23 mouse cellular contexts compared by ENCODE assay signal in genomic region chr7:83851569-83852380, GRCm38 (mm10). TPM values are rescaled to one million over a fixed set of nuclear protein-coding genes. Genes with fewer than 3 reads are reported as not detected.
DNase-seq lines count a peak whose midpoint lies in the region; ATAC-seq and TF ChIP-seq lines count a peak whose summit lies in the region.
"Had no signal": no experiment of that assay in that cellular context is flagged by ENCODE, and none has a peak within 500 bp of the region (broad histone marks: within the 10 kb centered on the region; RNA-seq: fewer than 3 reads in every experiment).

No protein-coding gene starts in this region.

- DNase-seq in forebrain, postnatal 0 days, result no peak
- DNase-seq in midbrain, embryonic 14.5 days, result no peak
- DNase-seq in layer of hippocampus, postnatal 10 days (ENCODE audit: low spot score in 2 of 2), result no peak
- DNase-seq in right cerebral cortex, postnatal 4 days, result no peak
- DNase-seq: adrenal gland, postnatal 25 days; cerebellum, adult 9-11 months; gastrocnemius, postnatal 36 days; heart, postnatal 36 days; kidney, adult 9 months; kidney, postnatal 36 days; lung, adult 18-20 months; lung, postnatal 10 days had no signal

- TF ChIP-seq CTCF in forebrain, postnatal 0 days (IDR thresholded peaks at IDR 0.05; ENCODE audit: low read depth), result no peak

- H3K27me3 ChIP-seq in forebrain, postnatal 0 days (ENCODE audit: insufficient read depth, low read length), result no peaks in the 10 kb centered on the region
- no peaks in the 10 kb centered on the region for H3K27me3 ChIP-seq in forebrain, embryonic 12.5 days
- H3K27me3 ChIP-seq in intestine, embryonic 16.5 days (replicated peaks; ENCODE audit: control insufficient read depth, insufficient read depth, low read length), result no peaks in the 10 kb centered on the region
- no peaks in the 10 kb centered on the region for H3K27me3 ChIP-seq in intestine, embryonic 15.5 days (replicated peaks)
- no peaks in the 10 kb centered on the region for H3K27me3 ChIP-seq in midbrain, embryonic 16.5 days (ENCODE audit: control insufficient read depth, insufficient read depth, low read depth, low read length)
- H3K27me3 ChIP-seq in midbrain, embryonic 14.5 days (ENCODE audit: control insufficient read depth, insufficient read depth, low read length), result no peaks in the 10 kb centered on the region

- no peak overlapping the region for H3K4me2 ChIP-seq in forebrain, postnatal 0 days (ENCODE audit: low read depth)
- no peak overlapping the region for H3K4me2 ChIP-seq in forebrain, embryonic 12.5 days
- H3K4me2 ChIP-seq in intestine, embryonic 16.5 days (ENCODE audit: low read depth, low read length), result no peak overlapping the region
- no peak overlapping the region for H3K4me2 ChIP-seq in intestine, embryonic 15.5 days (replicated peaks)
- H3K4me2 ChIP-seq in midbrain, embryonic 16.5 days (ENCODE audit: low read length), result no peak overlapping the region
- H3K4me2 ChIP-seq in midbrain, embryonic 14.5 days (ENCODE audit: low read length), result no peak overlapping the region

- no peak overlapping the region for H3K4me3 ChIP-seq in forebrain, postnatal 0 days (ENCODE audit: low read depth, low read length)
- no peak overlapping the region for H3K4me3 ChIP-seq in forebrain, embryonic 12.5 days (replicated peaks)
- H3K4me3 ChIP-seq in intestine, embryonic 16.5 days (ENCODE audit: low read length), result no peak overlapping the region
- H3K4me3 ChIP-seq in intestine, embryonic 15.5 days (replicated peaks), result no peak overlapping the region
- no peak overlapping the region for H3K4me3 ChIP-seq in midbrain, embryonic 16.5 days (ENCODE audit: low read depth, low read length)
- H3K4me3 ChIP-seq in midbrain, embryonic 14.5 days (replicated peaks; ENCODE audit: low read depth, low read length), result no peak overlapping the region

- no peaks in the 10 kb centered on the region for H3K9me3 ChIP-seq in forebrain, postnatal 0 days (ENCODE audit: low read length)
- H3K9me3 ChIP-seq in forebrain, embryonic 12.5 days, result no peaks in the 10 kb centered on the region
- no peaks in the 10 kb centered on the region for H3K9me3 ChIP-seq in intestine, embryonic 16.5 days (ENCODE audit: control insufficient read depth, low read length)
- H3K9me3 ChIP-seq in intestine, embryonic 15.5 days, result no peaks in the 10 kb centered on the region
- H3K9me3 ChIP-seq in midbrain, embryonic 16.5 days (replicated peaks; ENCODE audit: control insufficient read depth, low read length, poor library complexity, severe bottlenecking), result no peaks in the 10 kb centered on the region
- no peaks in the 10 kb centered on the region for H3K9me3 ChIP-seq in midbrain, embryonic 14.5 days (ENCODE audit: control insufficient read depth, low read length)

- H3K36me3 ChIP-seq in forebrain, postnatal 0 days (ENCODE audit: insufficient read depth), result no peaks in the 10 kb centered on the region
- H3K36me3 ChIP-seq in forebrain, embryonic 12.5 days (replicated peaks), result no peaks in the 10 kb centered on the region
- no peaks in the 10 kb centered on the region for H3K36me3 ChIP-seq in intestine, embryonic 16.5 days (ENCODE audit: control insufficient read depth, insufficient read depth, low read length)
- H3K36me3 ChIP-seq in intestine, embryonic 15.5 days, result no peaks in the 10 kb centered on the region
- no peaks in the 10 kb centered on the region for H3K36me3 ChIP-seq in midbrain, embryonic 16.5 days (ENCODE audit: control insufficient read depth, insufficient read depth, low read length)
- no peaks in the 10 kb centered on the region for H3K36me3 ChIP-seq in midbrain, embryonic 14.5 days (ENCODE audit: control insufficient read depth, insufficient read depth, low read length)

- WGBS in forebrain, postnatal 0 days, result 52% methylated on average over 5 of the region's 5 CpGs
- WGBS in forebrain, embryonic 12.5 days, result 55% methylated on average over 5 of the region's 5 CpGs
- WGBS in intestine, embryonic 16.5 days, result 53% methylated on average over 5 of the region's 5 CpGs
- 47% methylated on average over 5 of the region's 5 CpGs for WGBS in intestine, embryonic 15.5 days
- WGBS in midbrain, embryonic 16.5 days, result 51% methylated on average over 5 of the region's 5 CpGs
- WGBS in midbrain, embryonic 14.5 days, result 48% methylated on average over 5 of the region's 5 CpGs

- H3K4me1 ChIP-seq in forebrain, postnatal 0 days (ENCODE audit: insufficient read depth), result no peaks in the 10 kb centered on the region
- H3K4me1 ChIP-seq in forebrain, embryonic 12.5 days, result 0 out of 2 replicates have a peak, but pooled peaks cover 11% of the 10 kb centered on the region
- H3K4me1 ChIP-seq in intestine, embryonic 16.5 days (ENCODE audit: control insufficient read depth, insufficient read depth, low read length), result peaks cover 29% of the 10 kb centered on the region
- H3K4me1 ChIP-seq in intestine, embryonic 15.5 days (replicated peaks), result peaks cover 19% of the 10 kb centered on the region
- 0 out of 2 replicates have a peak, but pooled peaks cover 2% of the 10 kb centered on the region for H3K4me1 ChIP-seq in midbrain, embryonic 16.5 days (ENCODE audit: control insufficient read depth, insufficient read depth, low read length)
- H3K4me1 ChIP-seq in midbrain, embryonic 14.5 days (ENCODE audit: control insufficient read depth, insufficient read depth, low read length), result 0 out of 2 replicates have a peak, but pooled peaks cover 3% of the 10 kb centered on the region

- ATAC-seq in forebrain, postnatal 0 days, result peak; percentile 48
- ATAC-seq in forebrain, embryonic 12.5 days (ENCODE audit: low FRiP score), result no peak
- no peak for ATAC-seq in intestine, embryonic 16.5 days
- ATAC-seq in intestine, embryonic 15.5 days, result no peak
- ATAC-seq in midbrain, embryonic 16.5 days, result 0 out of 2 replicates have a peak, but pooled peaks have one; percentile 3
- ATAC-seq in midbrain, embryonic 14.5 days (ENCODE audit: low FRiP score, low TSS enrichment), result no peak

- no peak overlapping the region for H3K9ac ChIP-seq in forebrain, postnatal 0 days
- H3K9ac ChIP-seq in forebrain, embryonic 12.5 days, result no peak overlapping the region
- no peak overlapping the region for H3K9ac ChIP-seq in intestine, embryonic 16.5 days (ENCODE audit: low read depth, low read length)
- no peak overlapping the region for H3K9ac ChIP-seq in intestine, embryonic 15.5 days
- H3K9ac ChIP-seq in midbrain, embryonic 16.5 days (ENCODE audit: low read depth, low read length), result no peak overlapping the region
- H3K9ac ChIP-seq in midbrain, embryonic 14.5 days (replicated peaks; ENCODE audit: low read length), result no peak overlapping the region

- no peak overlapping the region for H3K27ac ChIP-seq in forebrain, postnatal 0 days (ENCODE audit: low read depth, low read length)
- H3K27ac ChIP-seq in forebrain, embryonic 12.5 days, result no peak overlapping the region
- H3K27ac ChIP-seq in intestine, embryonic 16.5 days (ENCODE audit: low read length), result peak overlapping the region; percentile 7; the same call in 1 of the 2 replicates
- H3K27ac ChIP-seq in intestine, embryonic 15.5 days, result no peak overlapping the region
- H3K27ac ChIP-seq in midbrain, embryonic 16.5 days (ENCODE audit: low read length), result no peak overlapping the region
- no peak overlapping the region for H3K27ac ChIP-seq in midbrain, embryonic 14.5 days (replicated peaks; ENCODE audit: low read depth, low read length)

RNA-seq across cellular contexts. Expression of gene Tlnrd1, which starts 32.3 kb away (rescaled TPM):
- 35.3 and 38.0 TPM in 2 replicates for total RNA-seq in forebrain, postnatal 0 days (2014; rRNA removed)
- 9.8 and 10.8 TPM in 2 replicates for polyA plus RNA-seq in forebrain, postnatal 0 days (2015; fragmentation: Nextera tagmentation; extraction: Ambion mirVana)
- 8.7 and 10.9 TPM in 2 replicates for polyA plus RNA-seq in forebrain, embryonic 12.5 days (2016; fragmentation: Nextera tagmentation; extraction: Ambion mirVana)
- 5.8 and 7.0 TPM in 2 replicates for polyA plus RNA-seq in intestine, embryonic 16.5 days (2015; fragmentation: Nextera tagmentation; extraction: Ambion mirVana)
- 13.6 and 13.7 TPM in 2 replicates for polyA plus RNA-seq in intestine, embryonic 15.5 days (2015; fragmentation: Nextera tagmentation; extraction: Ambion mirVana)
- polyA plus RNA-seq in midbrain, embryonic 16.5 days (2015; fragmentation: Nextera tagmentation; extraction: Ambion mirVana), result 7.1 and 7.6 TPM in 2 replicates
- 9.2 and 11.1 TPM in 2 replicates for polyA plus RNA-seq in midbrain, embryonic 14.5 days (2014; fragmentation: Nextera tagmentation; extraction: Ambion mirVana)
- total RNA-seq in layer of hippocampus, postnatal 10 days (2021), result 10 to 100 TPM; 16.8 to 18.1 TPM

RNA-seq across cellular contexts. Expression of gene Mesd, which starts 32.5 kb away (rescaled TPM):
- total RNA-seq in forebrain, postnatal 0 days (2014; rRNA removed), result 30.1 and 32.1 TPM in 2 replicates
- polyA plus RNA-seq in forebrain, postnatal 0 days (2015; fragmentation: Nextera tagmentation; extraction: Ambion mirVana), result 63.9 and 76.9 TPM in 2 replicates
- 75.9 and 80.8 TPM in 2 replicates for polyA plus RNA-seq in forebrain, embryonic 12.5 days (2016; fragmentation: Nextera tagmentation; extraction: Ambion mirVana)
- 73.1 and 83.0 TPM in 2 replicates for polyA plus RNA-seq in intestine, embryonic 16.5 days (2015; fragmentation: Nextera tagmentation; extraction: Ambion mirVana)
- 91.2 and 108 TPM in 2 replicates for polyA plus RNA-seq in intestine, embryonic 15.5 days (2015; fragmentation: Nextera tagmentation; extraction: Ambion mirVana)
- 61.7 and 65.9 TPM in 2 replicates for polyA plus RNA-seq in midbrain, embryonic 16.5 days (2015; fragmentation: Nextera tagmentation; extraction: Ambion mirVana)
- 41.0 and 50.6 TPM in 2 replicates for polyA plus RNA-seq in midbrain, embryonic 14.5 days (2014; fragmentation: Nextera tagmentation; extraction: Ambion mirVana)
- total RNA-seq in layer of hippocampus, postnatal 10 days (2021), result 10 to 100 TPM; 71.5 to 75.5 TPM

RNA-seq across cellular contexts. Expression of gene Cfap161, which starts 57.1 kb away (rescaled TPM):
- total RNA-seq in forebrain, postnatal 0 days (2014; rRNA removed), result 2.3 and 2.7 TPM in 2 replicates
- 2.9 and 3.9 TPM in 2 replicates for polyA plus RNA-seq in forebrain, postnatal 0 days (2015; fragmentation: Nextera tagmentation; extraction: Ambion mirVana)
- polyA plus RNA-seq in forebrain, embryonic 12.5 days (2016; fragmentation: Nextera tagmentation; extraction: Ambion mirVana), result 0.28 and 0.49 TPM in 2 replicates
- 0.13 TPM in 1 of 2 replicates, not detected in the other for polyA plus RNA-seq in intestine, embryonic 16.5 days (2015; fragmentation: Nextera tagmentation; extraction: Ambion mirVana)
- polyA plus RNA-seq in intestine, embryonic 15.5 days (2015; fragmentation: Nextera tagmentation; extraction: Ambion mirVana), result 0.13 TPM in 1 of 2 replicates, not detected in the other
- 1.8 and 2.3 TPM in 2 replicates for polyA plus RNA-seq in midbrain, embryonic 16.5 days (2015; fragmentation: Nextera tagmentation; extraction: Ambion mirVana)
- 0.49 and 0.55 TPM in 2 replicates for polyA plus RNA-seq in midbrain, embryonic 14.5 days (2014; fragmentation: Nextera tagmentation; extraction: Ambion mirVana)
- 1 to 10 TPM; 1.0 to 1.8 TPM for total RNA-seq in layer of hippocampus, postnatal 10 days (2021)
- total RNA-seq: gastrocnemius, adult 18-20 months; gastrocnemius, postnatal 36 days; heart, adult 8-10 months; heart, postnatal 36 days; megakaryocyte progenitor cell, adult 5-6 weeks; monocyte, adult 5-6 weeks; neutrophil, adult 5-6 weeks had no signal
- polyA plus RNA-seq: small intestine, adult 2 months; urinary bladder, adult 2 months had no signal

Comparison
In these comparisons a context has a peak if more than half of its experiments do, and no peak if none do; other contexts are left out.
1. ATAC-seq: peak in forebrain, postnatal 0 days (single experiment) and midbrain, embryonic 16.5 days (single experiment); none in forebrain, embryonic 12.5 days (single experiment), intestine, embryonic 16.5 days (single experiment), intestine, embryonic 15.5 days (single experiment) and midbrain, embryonic 14.5 days (single experiment).